Mouse (Mus musculus) brain, adult 2 months (tissue): ENCODE results near the gene Foxd3.

Experiments used
- DNase-seq: peaks from one replicate; pipeline ENCODE4 v3.0.0; 2011; ENCODE audit warnings: low read depth, low spot score

Gene Foxd3

GRCm38 (mm10) chr4:99657430-99657820, 1.3 kb downstream of the Foxd3 start:
- DNase-seq = no peak

- DNase-seq = no peak
These were observed 1.9 kb downstream of the Foxd3 start for GRCm38 (mm10) chr4:99657831-99658470.

- DNase-seq = no peak
These were observed 2.8 kb downstream of the Foxd3 start for GRCm38 (mm10) chr4:99658881-99659280.

GRCm38 (mm10) chr4:99659361-99660072, 3.4 kb downstream of the Foxd3 start:
- DNase-seq = no peak

- DNase-seq = no peak
These were observed 4.0 kb downstream of the Foxd3 start for GRCm38 (mm10) chr4:99660073-99660611.

DNA sequence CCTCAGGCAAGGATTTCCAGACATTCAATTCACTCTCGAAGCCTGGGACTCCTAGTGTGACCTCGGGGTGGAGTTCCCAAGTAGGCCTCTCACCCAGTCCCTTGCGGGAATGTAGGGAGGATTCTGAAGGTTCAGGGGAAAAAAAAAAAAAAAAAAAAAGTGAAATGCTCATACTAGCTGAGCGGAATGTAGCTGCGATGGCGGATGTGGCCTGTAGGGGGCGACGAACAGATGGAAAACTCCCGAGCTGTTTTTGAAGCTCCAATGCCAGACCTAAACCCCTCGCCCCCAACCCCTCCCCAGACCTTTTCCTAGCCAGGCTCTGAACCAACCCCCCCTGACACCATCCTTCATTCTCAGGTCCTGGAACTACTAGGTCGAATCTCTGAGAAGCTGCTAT, 4.9 kb downstream of the Foxd3 start:
- peak; percentile 47 for DNase-seq

- DNase-seq = no peak
These were observed 5.9 kb downstream of the Foxd3 start for GRCm38 (mm10) chr4:99661956-99662355.

- no peak for DNase-seq
These were observed 6.3 kb downstream of the Foxd3 start for GRCm38 (mm10) chr4:99662431-99662830.

GRCm38 (mm10) chr4:99662841-99663567, 6.9 kb downstream of the Foxd3 start:
- no peak for DNase-seq

- no peak for DNase-seq
These were observed 7.6 kb downstream of the Foxd3 start for GRCm38 (mm10) chr4:99663710-99664109.

- no peak for DNase-seq
These were observed 14.2 kb downstream of the Foxd3 start for GRCm38 (mm10) chr4:99670203-99670851.

- DNase-seq = no peak
These were observed 19.1 kb downstream of the Foxd3 start for GRCm38 (mm10) chr4:99675191-99675590.

DNA sequence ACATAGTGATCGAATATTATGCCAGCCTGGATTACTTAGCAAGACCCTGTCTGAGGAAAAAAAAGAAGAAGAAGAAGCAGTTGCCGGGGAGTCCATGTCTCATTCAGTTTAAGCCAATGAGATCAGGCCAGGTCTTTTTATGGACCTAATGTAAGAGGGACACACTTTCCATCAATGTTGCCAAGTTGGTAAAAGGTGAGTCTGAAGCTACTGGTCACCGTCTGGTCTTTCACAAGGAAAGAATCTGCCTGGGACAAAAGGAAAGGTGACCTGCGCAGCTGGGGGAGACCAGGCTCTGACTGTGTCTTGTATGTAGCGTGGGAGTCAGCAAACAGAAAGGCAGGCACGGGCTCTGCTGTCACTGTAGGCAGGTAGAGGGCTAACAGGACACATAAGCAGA, 27.8 kb downstream of the Foxd3 start:
- no peak for DNase-seq

DNA sequence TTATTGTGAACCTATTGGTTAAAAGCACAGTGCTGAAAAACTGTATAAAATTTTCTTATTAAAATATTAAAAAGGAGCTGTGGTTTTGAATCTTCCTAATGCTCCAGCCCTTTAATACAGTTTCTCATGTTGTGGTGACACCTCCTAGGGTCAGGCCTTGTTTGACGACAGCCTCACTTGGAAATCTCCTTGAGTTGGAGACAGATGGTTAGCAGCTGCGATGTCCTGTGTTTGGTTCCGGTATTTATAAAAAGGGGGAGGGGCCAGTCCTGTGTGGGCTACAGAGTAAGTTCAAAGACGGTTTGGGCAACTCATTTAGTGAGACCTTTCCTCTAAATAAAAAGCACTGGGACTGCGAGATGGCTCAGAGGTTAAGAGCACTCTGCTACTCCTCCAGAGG, 30.2 kb downstream of the Foxd3 start:
- DNase-seq = no peak
